Mouse (Mus musculus) 3134 (cell line): ENCODE data around the gene Tpbpa.
A peak's percentile ranks its signal among the peaks of the same experiment; 100 is the strongest.
"Not testable (repeated sequence)": the region's sequence is repeated elsewhere in the genome, so short reads cannot be mapped to it uniquely, and the experiment has no call there.

ENCODE experiments used
- DNase-seq: peaks from one replicate; pipeline ENCODE4 v3.0.0-alpha.2; 2011; ENCODE audit warnings: low spot score; ENCODE audit not compliant: insufficient read length; ENCODE audit errors: extremely low read depth

Tpbpa gene

GRCm38 (mm10) chr13:60941884-60942283 is at the start of gene Tpbpa:
TSS of gene Tpbpa (minus strand) at chr13:60941984.
- not testable (repeated sequence) for DNase-seq

DNA sequence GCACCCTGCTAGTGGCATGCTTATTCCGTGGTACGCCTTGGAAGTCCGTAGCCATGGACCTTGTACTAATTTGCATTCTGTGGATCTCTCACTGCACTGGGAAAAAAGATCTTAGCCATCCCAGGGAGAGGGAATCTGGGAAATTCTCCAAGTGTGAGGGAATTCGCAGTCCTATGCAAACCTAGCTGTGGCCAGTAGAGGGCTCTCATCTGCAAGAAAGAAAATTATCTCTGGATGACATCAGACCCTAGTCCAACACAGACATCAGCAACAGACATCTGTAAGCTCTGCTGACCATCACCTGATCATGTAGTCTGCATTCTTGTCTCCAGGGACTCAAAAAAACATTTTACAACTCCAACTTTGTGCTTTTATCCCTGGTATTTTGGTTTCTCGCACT is 45.1 kb upstream of the Tpbpa start:
- DNase-seq: not testable (repeated sequence)

DNA sequence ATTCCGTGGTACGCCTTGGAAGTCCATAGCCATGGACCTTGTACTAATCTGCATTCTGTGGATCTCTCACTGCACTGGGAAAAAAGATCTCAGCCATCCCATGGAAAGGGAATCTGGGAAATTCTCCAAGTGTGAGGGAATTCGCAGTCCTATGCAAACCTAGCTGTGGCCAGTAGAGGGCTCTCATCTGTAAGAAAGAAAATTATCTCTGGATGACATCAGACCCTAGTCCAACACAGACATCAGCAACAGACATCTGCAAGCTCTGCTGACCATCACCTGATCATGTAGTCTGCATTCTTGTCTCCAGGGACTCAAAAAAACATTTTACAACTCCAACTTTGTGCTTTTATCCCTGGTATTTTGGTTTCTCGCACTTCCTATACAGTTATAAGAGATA is 30.5 kb upstream of the Tpbpa start:
- not testable (repeated sequence) for DNase-seq

DNA sequence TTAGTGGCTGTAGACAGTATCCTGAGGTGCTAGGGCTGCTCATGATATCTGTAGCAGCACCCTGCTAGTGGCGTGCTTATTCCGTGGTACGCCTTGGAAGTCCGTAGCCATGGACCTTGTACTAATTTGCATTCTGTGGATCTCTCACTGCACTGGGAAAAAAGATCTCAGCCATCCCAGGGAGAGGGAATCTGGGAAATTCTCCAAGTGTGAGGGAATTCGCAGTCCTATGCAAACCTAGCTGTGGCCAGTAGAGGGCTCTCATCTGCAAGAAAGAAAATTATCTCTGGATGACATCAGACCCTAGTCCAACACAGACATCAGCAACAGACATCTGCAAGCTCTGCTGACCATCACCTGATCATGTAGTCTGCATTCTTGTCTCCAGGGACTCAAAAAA is 22.2 kb upstream of the Tpbpa start:
- DNase-seq: not testable (repeated sequence)

DNA sequence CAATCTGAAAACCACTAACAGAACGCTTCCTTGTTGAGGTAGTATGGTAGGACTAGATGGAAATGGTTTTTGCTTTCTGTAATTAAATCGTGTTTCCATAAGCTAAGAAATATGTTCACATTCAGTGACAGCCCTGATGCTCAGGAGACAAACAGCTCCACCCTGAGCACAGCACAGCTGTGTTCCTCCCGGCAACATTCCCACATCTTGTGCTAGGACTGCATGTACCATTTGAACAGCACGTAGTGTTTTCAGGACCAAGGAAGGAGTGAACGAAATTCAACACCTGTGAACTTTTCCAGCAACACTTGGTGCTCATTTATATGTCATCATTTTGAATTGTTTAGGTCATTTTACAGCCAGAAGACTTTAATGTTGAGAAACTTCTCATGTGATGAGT is 19.9 kb upstream of the Tpbpa start:
- no peak for DNase-seq

DNA sequence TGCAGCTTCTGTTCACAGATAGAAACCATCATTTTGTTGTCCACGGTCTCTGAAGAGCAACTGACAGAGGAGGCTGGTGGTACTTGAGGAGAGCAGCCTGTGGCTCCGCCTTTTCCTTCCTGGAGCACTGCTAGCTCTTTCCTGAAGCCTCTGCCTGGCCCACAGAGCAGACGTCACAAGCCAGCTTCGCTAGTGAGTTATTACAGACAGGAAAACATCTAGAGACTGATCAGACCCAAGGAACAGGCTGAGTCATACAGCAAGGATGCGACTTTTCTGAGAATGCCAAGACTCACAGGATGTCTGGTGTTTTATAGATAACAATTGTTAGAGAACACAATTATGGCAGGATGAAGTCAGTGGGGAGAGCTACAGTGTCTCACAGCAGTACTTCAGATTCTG is 5.3 kb downstream of the Tpbpa start, which contains the start of the genes Gm49391 and Ctla2a:
TSS of gene Gm49391 (minus strand) at position 72 of the 402 bp plus-strand sequence.
TSS of gene Ctla2a (minus strand) at position 126 of the 402 bp plus-strand sequence.
- DNase-seq: peak; percentile 37

GRCm38 (mm10) chr13:60935490-60935889 is 6.3 kb downstream of the Tpbpa start, which contains the start of gene Gm49393:
TSS of gene Gm49393 (minus strand) at chr13:60935590.
- not testable (repeated sequence) for DNase-seq

- DNase-seq: not testable (repeated sequence)
Observed at GRCm38 (mm10) chr13:60904780-60905179, 37.0 kb downstream of the Tpbpa start, which contains the start of gene Tpbpb. TSS of gene Tpbpb (minus strand) at chr13:60904880.

DNA sequence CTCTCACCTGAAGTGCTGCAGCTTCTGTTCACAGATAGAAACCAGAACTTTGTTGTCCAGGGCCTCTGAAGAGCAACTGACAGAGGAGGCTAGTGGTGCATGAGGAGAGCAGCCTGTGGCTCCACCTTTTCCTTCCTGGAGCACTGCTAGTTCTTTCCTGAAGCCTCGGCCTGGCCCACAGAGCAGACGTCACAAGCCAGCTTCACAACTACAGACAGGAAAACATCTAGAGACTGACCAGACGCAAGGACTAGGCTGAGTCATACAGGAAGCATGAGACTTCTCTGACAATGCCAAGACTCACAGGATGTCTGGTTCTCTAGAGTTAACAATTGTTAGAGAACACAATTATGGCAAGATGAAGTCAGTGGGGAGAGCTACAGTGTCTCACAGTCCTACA is 44.5 kb downstream of the Tpbpa start, which contains the start of gene Ctla2b:
TSS of gene Ctla2b (minus strand) at position 120 of the 400 bp plus-strand sequence.
- DNase-seq: peak; percentile 64

- not testable (repeated sequence) for DNase-seq
Observed at GRCm38 (mm10) chr13:60896794-60897193, 45.0 kb downstream of the Tpbpa start, which contains the start of gene Gm49392. TSS of gene Gm49392 (minus strand) at chr13:60896894.

DNA sequence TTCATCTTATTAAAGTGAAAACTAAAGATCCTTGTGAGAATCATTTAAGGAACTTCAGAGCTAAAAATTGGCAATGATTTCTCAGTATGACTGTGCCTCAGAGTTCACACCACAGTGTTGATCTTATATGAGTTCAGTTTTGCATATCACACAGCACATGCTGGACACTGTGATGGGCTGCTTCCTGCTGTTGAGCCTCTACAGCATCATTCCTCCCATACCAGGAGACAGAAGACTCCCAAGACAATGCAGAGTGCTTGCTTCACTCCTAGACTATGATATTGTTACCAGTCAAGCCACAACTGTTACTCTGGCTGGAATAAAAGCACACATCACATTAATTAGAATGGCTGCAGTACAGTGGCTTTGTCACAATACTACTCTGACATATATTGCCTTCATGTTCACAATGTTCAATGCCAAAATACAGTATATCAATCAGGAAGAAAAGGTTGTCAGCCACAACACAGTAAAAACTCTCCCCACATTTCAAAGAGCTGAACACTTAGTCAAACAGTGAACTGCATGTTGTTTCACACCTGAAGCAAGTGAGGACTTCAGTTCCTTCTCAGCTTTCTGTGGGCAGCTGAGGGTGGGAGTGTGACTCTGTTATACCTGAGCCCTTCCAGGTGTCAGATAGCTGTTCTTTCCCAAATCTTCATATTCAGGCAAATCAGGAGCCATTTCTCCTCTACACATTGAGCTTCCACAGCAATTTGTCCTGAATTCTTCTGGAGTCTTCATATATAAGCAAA is 46.2 kb downstream of the Tpbpa start:
- DNase-seq: no peak

DNA sequence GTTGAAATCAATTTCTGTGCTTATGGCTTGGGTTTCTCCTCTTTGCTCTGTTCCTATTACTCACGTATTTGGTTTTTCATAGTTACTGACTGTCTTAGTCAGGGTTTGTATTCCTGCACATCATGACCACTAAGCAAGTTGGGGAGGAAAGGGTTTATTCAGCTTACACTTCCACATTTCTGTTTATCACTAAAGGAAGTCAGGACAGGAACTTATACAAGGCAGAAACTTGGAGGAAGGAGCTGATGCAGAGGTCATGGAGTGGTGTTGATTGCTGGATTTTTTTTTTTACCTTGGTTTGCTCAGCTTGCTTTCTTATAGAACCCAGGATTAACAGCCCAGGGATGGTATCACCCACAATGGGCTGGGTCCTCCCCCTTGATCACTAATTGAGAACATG is 49.5 kb downstream of the Tpbpa start:
- DNase-seq: no peak
